Mouse (Mus musculus): ENCODE data around the gene Gm29427. TPM values are rescaled to one million over a fixed set of nuclear protein-coding genes. Genes with fewer than 3 reads are reported as not detected.
A peak's percentile ranks its signal among the peaks of the same experiment; 100 is the strongest.

The Gm29427 gene
- polyA plus RNA-seq (2015; fragmentation: Nextera tagmentation; extraction: Ambion mirVana), result 0.11 TPM in 1 of 2 replicates, not detected in the other

- Histone ChIP-seq H3K4me3 (peak within 1 kb of the TSS; percentile 72), H3K27me3 (replicated peaks) (0 out of 2 replicates have a peak, but pooled peaks cover 5% of the 10 kb centered on the region), H3K4me2 (peak within 1 kb of the TSS; percentile 100), H3K9ac (peak within 1 kb of the TSS; percentile 93), H3K4me1 (peaks cover 23% of the 10 kb centered on the region), H3K9me3 (no peaks in the 10 kb centered on the region), H3K27ac (replicated peaks) (peak within 1 kb of the TSS; percentile 91), H3K36me3 (peaks cover 14% of the 10 kb centered on the region)
- peak; percentile 88 for ATAC-seq (ENCODE audit: extremely low read depth, insufficient number of reproducible peaks, low FRiP score, low TSS enrichment)
- under 1% methylated on average over 38 of the region's 38 CpGs for WGBS
These were observed at the start of gene Gm29427 for GRCm38 (mm10) chr1:130715561-130716217. Gm29427 (minus strand) TSS chr1:130715799.

- Histone ChIP-seq H3K27me3 (replicated peaks) (peaks cover 3% of the 10 kb centered on the region; the same call in 1 of the 2 replicates), H3K4me2 (no peak overlapping the region), H3K9ac (no peak overlapping the region), H3K9me3 (no peaks in the 10 kb centered on the region), H3K36me3 (no peaks in the 10 kb centered on the region), H3K4me3 (no peak overlapping the region), H3K27ac (replicated peaks) (no peak overlapping the region), H3K4me1 (peaks cover 6% of the 10 kb centered on the region; the same call in 1 of the 2 replicates)
- WGBS, result 79% methylated on average over 12 of the region's 12 CpGs
- ATAC-seq (ENCODE audit: extremely low read depth, insufficient number of reproducible peaks, low FRiP score, low TSS enrichment), result no peak
These were observed 48.4 kb upstream of the Gm29427 start for GRCm38 (mm10) chr1:130764027-130764461.

GRCm38 (mm10) chr1:130762045-130762760 is 46.6 kb upstream of the Gm29427 start:
- Histone ChIP-seq H3K4me3 (no peak overlapping the region), H3K27me3 (replicated peaks) (no peaks in the 10 kb centered on the region; the same call in 1 of the 2 replicates), H3K9me3 (no peaks in the 10 kb centered on the region), H3K27ac (replicated peaks) (no peak overlapping the region), H3K4me2 (no peak overlapping the region), H3K4me1 (peaks cover 6% of the 10 kb centered on the region; the same call in 1 of the 2 replicates), H3K36me3 (no peaks in the 10 kb centered on the region), H3K9ac (no peak overlapping the region)
- no peak for ATAC-seq (ENCODE audit: extremely low read depth, insufficient number of reproducible peaks, low FRiP score, low TSS enrichment)
- WGBS, result 66% methylated on average over 3 of the region's 3 CpGs

- no peaks in the 10 kb centered on the region for H3K9me3 ChIP-seq
- no peak for ATAC-seq (ENCODE audit: extremely low read depth, insufficient number of reproducible peaks, low FRiP score, low TSS enrichment)
- no peak overlapping the region for H3K27ac ChIP-seq (replicated peaks)
- 67% methylated on average over 1 of the region's 1 CpGs for WGBS
- no peak overlapping the region for H3K9ac ChIP-seq
- H3K4me3 ChIP-seq, result no peak overlapping the region
- no peak overlapping the region for H3K4me2 ChIP-seq
- no peaks in the 10 kb centered on the region for H3K36me3 ChIP-seq
- H3K4me1 ChIP-seq, result peaks cover 6% of the 10 kb centered on the region; the same call in 1 of the 2 replicates
- H3K27me3 ChIP-seq (replicated peaks), result no peaks in the 10 kb centered on the region; the same call in 1 of the 2 replicates
These were observed 46.0 kb upstream of the Gm29427 start for GRCm38 (mm10) chr1:130761597-130761996.

- H3K9ac ChIP-seq, result no peak overlapping the region
- H3K4me2 ChIP-seq, result no peak overlapping the region
- no peak overlapping the region for H3K27ac ChIP-seq (replicated peaks)
- no peak for ATAC-seq (ENCODE audit: extremely low read depth, insufficient number of reproducible peaks, low FRiP score, low TSS enrichment)
- no peaks in the 10 kb centered on the region for H3K9me3 ChIP-seq
- no peak overlapping the region for H3K4me3 ChIP-seq
- H3K27me3 ChIP-seq (replicated peaks), result no peaks in the 10 kb centered on the region; the same call in 1 of the 2 replicates
- peaks cover 6% of the 10 kb centered on the region; the same call in 1 of the 2 replicates for H3K4me1 ChIP-seq
- WGBS, result 29% methylated on average over 9 of the region's 9 CpGs
- no peaks in the 10 kb centered on the region for H3K36me3 ChIP-seq
These were observed 44.1 kb upstream of the Gm29427 start for GRCm38 (mm10) chr1:130759689-130760088.

GRCm38 (mm10) chr1:130746819-130747218 is 31.2 kb upstream of the Gm29427 start:
- Histone ChIP-seq H3K9ac (no peak overlapping the region), H3K27me3 (replicated peaks) (peaks cover 8% of the 10 kb centered on the region; the same call in 1 of the 2 replicates), H3K27ac (replicated peaks) (no peak overlapping the region), H3K4me2 (no peak overlapping the region), H3K4me3 (no peak overlapping the region), H3K36me3 (no peaks in the 10 kb centered on the region), H3K4me1 (peaks cover 19% of the 10 kb centered on the region), H3K9me3 (no peaks in the 10 kb centered on the region)
- ATAC-seq (ENCODE audit: extremely low read depth, insufficient number of reproducible peaks, low FRiP score, low TSS enrichment), result no peak
- 54% methylated on average over 3 of the region's 3 CpGs for WGBS

GRCm38 (mm10) chr1:130745591-130745990 is 30.0 kb upstream of the Gm29427 start:
- ATAC-seq (ENCODE audit: extremely low read depth, insufficient number of reproducible peaks, low FRiP score, low TSS enrichment), result no peak
- Histone ChIP-seq H3K36me3 (no peaks in the 10 kb centered on the region), H3K4me3 (no peak overlapping the region), H3K9ac (no peak overlapping the region), H3K27me3 (replicated peaks) (peaks cover 8% of the 10 kb centered on the region; the same call in 1 of the 2 replicates), H3K4me1 (peaks cover 31% of the 10 kb centered on the region), H3K9me3 (no peaks in the 10 kb centered on the region), H3K27ac (replicated peaks) (no peak overlapping the region), H3K4me2 (no peak overlapping the region)
- 89% methylated on average over 3 of the region's 3 CpGs for WGBS

GRCm38 (mm10) chr1:130744961-130745360 is 29.4 kb upstream of the Gm29427 start:
- peaks cover 8% of the 10 kb centered on the region; the same call in 1 of the 2 replicates for H3K27me3 ChIP-seq (replicated peaks)
- H3K9ac ChIP-seq, result no peak overlapping the region
- H3K36me3 ChIP-seq, result no peaks in the 10 kb centered on the region
- no peak overlapping the region for H3K4me3 ChIP-seq
- 80% methylated on average over 5 of the region's 5 CpGs for WGBS
- no peaks in the 10 kb centered on the region for H3K9me3 ChIP-seq
- no peak for ATAC-seq (ENCODE audit: extremely low read depth, insufficient number of reproducible peaks, low FRiP score, low TSS enrichment)
- no peak overlapping the region for H3K27ac ChIP-seq (replicated peaks)
- H3K4me2 ChIP-seq, result no peak overlapping the region
- H3K4me1 ChIP-seq, result peaks cover 37% of the 10 kb centered on the region

- Histone ChIP-seq H3K36me3 (no peaks in the 10 kb centered on the region), H3K27me3 (replicated peaks) (peaks cover 8% of the 10 kb centered on the region; the same call in 1 of the 2 replicates), H3K9me3 (no peaks in the 10 kb centered on the region), H3K27ac (replicated peaks) (no peak overlapping the region), H3K4me2 (no peak overlapping the region), H3K4me3 (no peak overlapping the region), H3K9ac (peak overlapping the region; percentile 19; the same call in 1 of the 2 replicates), H3K4me1 (peaks cover 40% of the 10 kb centered on the region)
- no peak for ATAC-seq (ENCODE audit: extremely low read depth, insufficient number of reproducible peaks, low FRiP score, low TSS enrichment)
- WGBS, result 51% methylated on average over 2 of the region's 2 CpGs
These were observed 28.6 kb upstream of the Gm29427 start for GRCm38 (mm10) chr1:130744217-130744616.

GRCm38 (mm10) chr1:130743775-130744174 is 28.2 kb upstream of the Gm29427 start:
- Histone ChIP-seq H3K4me2 (no peak overlapping the region), H3K9ac (peak overlapping the region; percentile 19; the same call in 1 of the 2 replicates), H3K27ac (replicated peaks) (no peak overlapping the region), H3K4me1 (peaks cover 40% of the 10 kb centered on the region), H3K4me3 (no peak overlapping the region), H3K27me3 (replicated peaks) (peaks cover 9% of the 10 kb centered on the region; the same call in 1 of the 2 replicates), H3K36me3 (no peaks in the 10 kb centered on the region), H3K9me3 (no peaks in the 10 kb centered on the region)
- no peak for ATAC-seq (ENCODE audit: extremely low read depth, insufficient number of reproducible peaks, low FRiP score, low TSS enrichment)
- 76% methylated on average over 1 of the region's 1 CpGs for WGBS

GRCm38 (mm10) chr1:130742201-130742600 is 26.6 kb upstream of the Gm29427 start:
- H3K4me2 ChIP-seq, result no peak overlapping the region; the same call in 1 of the 2 replicates
- H3K9me3 ChIP-seq, result no peaks in the 10 kb centered on the region
- peaks cover 24% of the 10 kb centered on the region for H3K27me3 ChIP-seq (replicated peaks)
- peaks cover 40% of the 10 kb centered on the region for H3K4me1 ChIP-seq
- no peak overlapping the region for H3K9ac ChIP-seq
- ATAC-seq (ENCODE audit: extremely low read depth, insufficient number of reproducible peaks, low FRiP score, low TSS enrichment), result no peak
- no peaks in the 10 kb centered on the region for H3K36me3 ChIP-seq
- H3K4me3 ChIP-seq, result no peak overlapping the region
- WGBS, result 84% methylated on average over 7 of the region's 7 CpGs
- H3K27ac ChIP-seq (replicated peaks), result peak overlapping the region; percentile 82

Measured in heart, embryonic 13.5 days (tissue).